Mouse (Mus musculus): ENCODE measurements around the gene Acot13.

GRCm38 (mm10) chr13:24803196-24803595 is 28.1 kb downstream of the Acot13 start:
- no peak for TF ChIP-seq CTCF (IDR thresholded peaks at IDR 0.05; ENCODE audit: borderline replicate concordance, control insufficient read depth, extremely low read depth, insufficient read depth, low read length, poor library complexity)
- TF ChIP-seq POLR2A (IDR thresholded peaks at IDR 0.05; ENCODE audit: control insufficient read depth, extremely low read depth, insufficient read depth, low read length, poor library complexity) = no peak
